Mouse (Mus musculus): ENCODE measurements around the gene Arhgap28.

Arhgap28 gene

GRCm38 (mm10) chr17:67989716-67990115 lies 14.2 kb downstream of the Arhgap28 start:
- no peak for DNase-seq (ENCODE audit: low spot score)

- DNase-seq (ENCODE audit: low spot score), result peak; percentile 65
Measured at GRCm38 (mm10) chr17:67988920-67989621, 14.8 kb downstream of the Arhgap28 start.

- DNase-seq (ENCODE audit: low spot score), result no peak
Measured at GRCm38 (mm10) chr17:67985532-67985931, 18.4 kb downstream of the Arhgap28 start.

- DNase-seq (ENCODE audit: low spot score), result no peak
Measured at GRCm38 (mm10) chr17:67980573-67980972, 23.3 kb downstream of the Arhgap28 start.

- DNase-seq (ENCODE audit: low spot score), result no peak
Measured at GRCm38 (mm10) chr17:67979248-67979647, 24.7 kb downstream of the Arhgap28 start.

GRCm38 (mm10) chr17:67978786-67979185 lies 25.1 kb downstream of the Arhgap28 start:
- DNase-seq (ENCODE audit: low spot score), result peak; percentile 79

GRCm38 (mm10) chr17:67976465-67976864 lies 27.5 kb downstream of the Arhgap28 start:
- DNase-seq (ENCODE audit: low spot score), result no peak

GRCm38 (mm10) chr17:67976027-67976426 lies 27.9 kb downstream of the Arhgap28 start:
- no peak for DNase-seq (ENCODE audit: low spot score)

GRCm38 (mm10) chr17:67974679-67975078 lies 29.2 kb downstream of the Arhgap28 start:
- no peak for DNase-seq (ENCODE audit: low spot score)

GRCm38 (mm10) chr17:67966853-67967540 lies 36.9 kb downstream of the Arhgap28 start:
- no peak for DNase-seq (ENCODE audit: low spot score)

GRCm38 (mm10) chr17:67962858-67963257 lies 41.1 kb downstream of the Arhgap28 start:
- no peak for DNase-seq (ENCODE audit: low spot score)

GRCm38 (mm10) chr17:67962020-67962419 lies 41.9 kb downstream of the Arhgap28 start:
- no peak for DNase-seq (ENCODE audit: low spot score)

GRCm38 (mm10) chr17:67958909-67959308 lies 45.0 kb downstream of the Arhgap28 start:
- no peak for DNase-seq (ENCODE audit: low spot score)

GRCm38 (mm10) chr17:67957603-67958002 lies 46.3 kb downstream of the Arhgap28 start:
- no peak for DNase-seq (ENCODE audit: low spot score)

- DNase-seq (ENCODE audit: low spot score), result no peak
Measured at GRCm38 (mm10) chr17:67955876-67956690, 47.8 kb downstream of the Arhgap28 start.

- DNase-seq (ENCODE audit: low spot score), result no peak
Measured at GRCm38 (mm10) chr17:67954961-67955360, 49.0 kb downstream of the Arhgap28 start.

- no peak for DNase-seq (ENCODE audit: low spot score)
Measured at GRCm38 (mm10) chr17:67950523-67951213, 53.3 kb downstream of the Arhgap28 start.

- no peak for DNase-seq (ENCODE audit: low spot score)
Measured at GRCm38 (mm10) chr17:67948601-67949000, 55.3 kb downstream of the Arhgap28 start.

- DNase-seq (ENCODE audit: low spot score), result no peak
Measured at GRCm38 (mm10) chr17:67945453-67945852, 58.5 kb downstream of the Arhgap28 start.

GRCm38 (mm10) chr17:67944256-67944655 lies 59.7 kb downstream of the Arhgap28 start:
- DNase-seq (ENCODE audit: low spot score), result no peak

- no peak for DNase-seq (ENCODE audit: low spot score)
Measured at GRCm38 (mm10) chr17:67941026-67941425, 62.9 kb downstream of the Arhgap28 start.

- DNase-seq (ENCODE audit: low spot score), result no peak
Measured at GRCm38 (mm10) chr17:67937050-67937449, 66.9 kb downstream of the Arhgap28 start.

Data from urinary bladder, postnatal 14 days (tissue).